Mouse (Mus musculus): ENCODE measurements at regions not wholly inside any gene's neighbourhood (a gene's known extent, or its start where the extent isn't known, plus 50 kb on each side); places are given as distances from the start of the nearest gene placed in this dataset.

- TF ChIP-seq GATA1 (IDR thresholded peaks at IDR 0.05; ENCODE audit: borderline replicate concordance, low read length), result no peak
- no peak for TF ChIP-seq FLI1 (IDR thresholded peaks at IDR 0.05; ENCODE audit: low read length)
Measured at GRCm38 (mm10) chr10:126690914-126691673, 210.1 kb downstream of the Atp23 start.

Data from megakaryocyte, embryonic 14.5 days (primary cell).